Mouse (Mus musculus) ES-CJ7 (cell line): ENCODE results near the gene Gm3618.
"Not testable (repeated sequence)": the region's sequence is repeated elsewhere in the genome, so short reads cannot be mapped to it uniquely, and the experiment has no call there.

Experiments
- DNase-seq: peaks from one replicate; pipeline ENCODE4 v3.0.0; 2011; ENCODE audit warnings: low read depth, low spot score

Gene Gm3618

DNA sequence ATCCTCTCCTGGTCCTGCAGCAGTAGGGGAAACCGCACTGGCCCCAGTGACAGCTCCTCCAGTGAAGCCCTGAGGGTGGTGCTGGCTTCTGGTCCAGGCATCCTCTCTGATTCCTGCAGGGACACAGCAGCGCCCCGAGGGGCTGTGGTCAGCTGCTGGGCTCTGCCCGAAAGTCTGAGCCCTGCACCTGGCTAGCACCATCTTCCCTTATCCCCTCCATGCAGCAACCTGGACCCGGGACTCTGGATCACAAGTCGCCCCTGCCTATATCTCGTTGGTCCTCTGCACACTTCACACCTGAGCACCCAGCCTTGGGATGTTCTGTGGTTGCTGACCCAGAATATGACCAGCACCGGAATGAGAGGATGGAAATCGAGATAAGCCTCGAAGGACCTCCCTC is at the start of gene Gm3618:
Gene Gm3618, minus strand, starts transcription at position 101 of the 400 bp plus-strand sequence.
- not testable (repeated sequence) for DNase-seq

DNA sequence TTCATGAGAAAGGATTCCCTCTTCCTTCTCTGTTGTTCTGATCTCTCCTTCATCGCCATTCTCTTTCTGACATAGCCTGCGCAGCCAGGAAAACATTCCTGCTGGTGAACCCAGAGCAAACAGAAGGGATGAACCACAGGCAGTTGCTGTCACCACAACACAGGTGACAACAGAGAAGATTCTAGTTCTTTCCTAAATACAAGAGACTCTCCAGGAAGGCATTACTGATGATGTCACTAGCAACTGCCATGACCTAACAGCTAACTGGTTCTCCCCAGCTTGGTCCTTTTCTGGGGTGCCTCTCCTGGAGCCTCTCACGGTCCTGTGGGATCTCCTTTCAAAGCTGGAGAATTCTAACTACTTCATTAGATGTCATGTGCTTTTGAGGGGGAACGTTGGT is 46.7 kb upstream of the Gm3618 start, which contains the start of gene Gm16440:
Gene Gm16440, minus strand, starts transcription at position 101 of the 400 bp plus-strand sequence.
- DNase-seq = not testable (repeated sequence)

DNA sequence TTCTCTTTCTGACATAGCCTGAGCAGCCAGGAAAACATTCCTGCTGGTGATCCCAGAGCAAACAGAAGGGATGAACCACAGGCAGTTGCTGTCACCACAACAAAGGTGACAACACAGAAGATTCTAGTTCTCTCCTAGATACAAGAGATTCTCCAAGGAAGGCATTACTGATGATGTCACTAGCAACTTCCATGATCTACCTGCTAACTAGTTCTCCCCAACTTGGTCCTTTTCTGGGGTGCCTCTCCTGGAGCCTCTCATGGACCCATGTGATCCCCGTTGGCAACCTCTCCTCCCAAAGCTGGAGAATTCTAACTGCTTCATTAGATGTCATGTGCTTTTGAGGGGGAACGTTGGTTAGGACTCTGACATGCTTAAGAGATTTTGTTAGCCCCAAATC is 38.7 kb downstream of the Gm3618 start, which contains the start of gene Gm21103:
Gene Gm21103, minus strand, starts transcription at position 101 of the 400 bp plus-strand sequence.
- not testable (repeated sequence) for DNase-seq

DNA sequence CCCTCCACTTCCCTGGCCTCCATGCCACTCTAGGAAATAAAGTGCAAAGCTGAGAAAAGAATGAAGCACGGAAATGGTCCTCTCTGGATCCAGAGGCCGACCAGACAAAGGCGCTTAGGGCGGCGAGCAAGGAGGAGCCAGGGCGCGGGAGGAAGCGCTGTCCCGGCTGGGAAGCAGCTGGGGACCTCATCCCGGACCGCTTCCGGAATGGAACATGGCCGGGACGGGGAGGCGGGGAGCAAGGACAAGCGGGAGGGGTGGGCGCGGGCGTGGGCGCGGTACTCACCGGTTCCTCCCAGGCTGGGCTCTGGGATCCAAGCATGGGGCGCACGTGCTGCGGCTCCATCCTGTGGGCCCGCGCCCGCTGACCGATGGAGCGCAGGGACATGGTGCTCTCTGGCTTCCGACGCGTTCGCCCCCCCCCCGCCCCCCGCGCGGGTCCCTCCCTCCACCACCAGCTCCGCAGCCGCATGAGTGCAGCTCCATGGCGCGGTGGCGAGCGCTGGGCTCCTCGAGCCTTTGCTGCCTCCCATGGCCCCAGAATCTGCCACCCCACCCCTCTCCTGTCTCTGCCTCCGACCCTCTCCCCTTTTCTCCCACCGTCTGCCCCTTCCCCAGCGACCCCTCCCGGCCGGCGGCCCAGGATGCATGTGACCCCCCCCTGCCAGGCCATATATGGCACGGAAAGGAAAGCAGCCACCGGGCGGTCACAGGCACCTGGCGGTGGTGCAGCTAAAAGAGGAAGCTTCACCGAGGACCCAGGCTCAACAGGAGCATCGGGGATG is 56.4 kb downstream of the Gm3618 start, which contains the start of gene Gm3411:
Gene Gm3411, minus strand, starts transcription at position 320 of the 785 bp plus-strand sequence.
- DNase-seq = peak; percentile 2
